Mouse (Mus musculus): ENCODE measurements around the gene Gm37240.

Gm37240 gene

DNA sequence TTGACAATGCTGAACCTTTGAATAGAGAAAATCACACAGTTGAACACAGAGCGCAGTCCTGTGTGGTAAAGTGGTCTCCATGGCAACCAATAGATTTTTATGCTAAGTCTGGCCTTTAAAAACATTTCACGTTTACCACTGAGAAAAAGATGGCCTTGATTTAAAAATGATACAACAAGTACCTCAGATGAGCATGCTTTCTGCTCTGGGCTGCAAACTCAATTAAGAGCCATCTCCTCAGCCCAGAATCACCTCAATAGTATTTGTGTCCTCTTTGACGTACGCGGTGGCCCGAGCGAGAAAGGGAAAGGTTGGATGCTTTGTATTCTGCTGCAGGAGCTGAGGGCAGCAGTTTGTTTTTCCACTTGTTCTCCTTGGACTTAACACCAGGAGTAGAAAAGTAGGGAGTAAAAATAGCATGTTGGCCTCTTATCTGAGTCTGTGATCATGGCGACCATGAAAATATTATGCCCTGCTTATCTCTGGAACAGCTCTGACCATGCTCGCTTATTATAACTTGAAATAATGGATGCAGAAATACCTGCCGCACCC is 548.0 kb downstream of the Gm37240 start:
- no peak for DNase-seq (ENCODE audit: low spot score)

DNA sequence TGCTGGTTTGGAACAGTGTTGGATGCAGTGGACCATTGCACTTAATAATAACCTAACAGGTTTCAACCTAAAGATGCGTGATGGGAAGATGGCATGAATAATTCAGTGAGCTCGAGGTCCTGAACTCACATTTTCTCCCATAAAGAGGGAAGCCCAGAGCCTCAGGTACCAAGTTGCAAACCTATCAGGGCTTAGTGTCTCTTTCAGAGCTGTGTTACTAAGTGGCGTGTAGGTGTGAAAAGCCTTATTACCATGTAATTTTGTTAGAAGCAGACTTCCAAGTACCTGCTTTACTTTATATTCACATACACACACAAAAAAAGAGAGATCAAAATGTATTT is 548.6 kb downstream of the Gm37240 start:
- no peak for DNase-seq (ENCODE audit: low spot score)

DNA sequence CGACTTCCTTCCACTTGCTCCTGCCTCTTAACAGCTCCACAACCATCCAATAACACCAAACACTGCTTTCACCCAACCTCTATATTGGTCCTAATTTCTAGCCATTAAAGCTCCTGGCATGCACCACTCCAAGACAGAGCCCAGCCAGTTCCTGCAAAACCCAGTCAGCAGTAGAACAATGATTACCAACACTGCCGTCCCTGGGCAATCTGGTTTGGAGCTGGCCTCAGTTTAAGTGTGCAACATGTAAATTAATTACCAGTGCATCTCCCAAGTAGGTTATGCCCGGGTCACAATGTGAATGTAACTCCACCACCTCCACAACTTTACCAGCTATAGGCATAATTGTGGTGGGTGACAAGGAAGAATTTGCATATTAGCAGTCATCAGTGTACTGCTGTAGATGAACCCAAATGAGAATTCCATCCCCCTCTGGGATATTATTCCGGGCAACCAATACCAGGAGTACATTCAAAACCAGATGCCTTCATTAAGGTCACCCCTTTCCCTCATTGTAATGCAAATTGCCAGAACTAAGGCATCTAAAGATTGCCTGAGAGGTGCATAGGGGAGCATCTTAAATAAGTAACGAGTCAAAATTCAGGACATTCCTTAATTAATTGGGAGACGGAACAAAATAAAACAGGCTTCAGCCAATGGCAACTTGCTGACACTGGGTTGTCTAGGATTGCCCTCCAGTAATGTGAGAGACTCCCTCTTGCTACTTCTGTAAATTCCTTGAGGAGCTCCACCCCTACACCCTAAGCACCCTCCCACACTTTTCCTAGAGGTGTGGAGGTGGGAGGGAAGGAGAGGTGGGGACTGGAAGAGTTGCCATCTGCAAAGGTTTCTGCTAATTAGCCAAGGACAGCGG is 549.2 kb downstream of the Gm37240 start:
- no peak for DNase-seq (ENCODE audit: low spot score)

DNA sequence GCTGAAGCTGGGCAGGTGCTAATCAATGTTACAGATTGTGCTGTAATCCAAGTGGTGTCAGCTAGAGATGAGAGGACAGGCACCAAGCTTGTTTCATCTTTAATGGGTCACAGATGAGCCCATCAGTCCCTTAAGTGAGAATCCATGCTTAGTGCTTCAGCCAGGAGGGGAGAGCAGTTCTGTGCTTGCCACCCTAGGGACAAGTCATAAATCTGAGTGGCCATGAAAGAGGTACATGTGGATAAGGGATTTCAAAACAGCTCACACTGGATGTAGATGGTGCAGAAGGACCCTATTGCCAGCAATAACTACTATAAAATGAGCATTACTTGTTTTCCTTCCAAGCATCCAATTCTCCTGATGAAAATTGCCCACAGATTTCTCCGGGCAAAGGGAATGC is 551.8 kb downstream of the Gm37240 start:
- DNase-seq (ENCODE audit: low spot score) = no peak

DNA sequence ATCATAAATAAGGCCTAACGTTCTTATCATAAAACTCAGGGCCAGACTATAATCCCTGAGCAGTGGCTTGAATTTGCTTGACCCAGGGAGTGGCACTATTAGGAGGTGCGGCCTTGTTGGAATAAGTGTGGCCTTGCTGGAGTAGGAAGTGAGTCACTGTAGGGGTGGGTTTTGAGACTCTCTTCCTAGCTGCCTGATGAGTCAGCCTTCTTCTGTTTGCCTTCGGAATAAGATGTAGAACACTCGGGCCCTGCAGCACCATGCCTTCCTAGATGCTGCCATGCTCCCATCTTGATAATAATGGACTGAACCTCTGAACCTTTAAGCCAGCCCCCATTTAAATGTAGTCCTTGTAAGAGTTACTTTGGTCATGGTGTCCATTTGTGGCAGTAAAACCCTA is 555.0 kb downstream of the Gm37240 start:
- DNase-seq (ENCODE audit: low spot score) = no peak

DNA sequence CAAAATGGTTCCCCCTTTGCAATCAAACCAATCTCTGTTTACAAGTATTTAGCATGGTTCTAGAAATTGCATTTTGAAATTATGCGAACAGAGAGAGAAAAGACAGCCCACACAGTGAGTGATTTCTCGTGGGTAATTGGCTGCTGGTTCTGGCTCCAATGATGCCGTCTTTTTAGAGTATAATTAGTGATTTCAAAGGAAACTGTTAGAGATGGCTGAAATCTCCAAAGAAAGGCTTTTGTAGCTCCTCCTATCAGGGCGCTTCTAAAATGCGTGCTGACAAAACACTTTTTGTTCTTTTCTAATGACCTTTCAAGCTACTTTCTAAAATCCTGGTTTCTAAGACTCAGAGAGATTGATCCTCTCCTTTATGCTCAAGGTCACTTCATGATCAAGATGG is 569.1 kb downstream of the Gm37240 start:
- DNase-seq (ENCODE audit: low spot score) = no peak

DNA sequence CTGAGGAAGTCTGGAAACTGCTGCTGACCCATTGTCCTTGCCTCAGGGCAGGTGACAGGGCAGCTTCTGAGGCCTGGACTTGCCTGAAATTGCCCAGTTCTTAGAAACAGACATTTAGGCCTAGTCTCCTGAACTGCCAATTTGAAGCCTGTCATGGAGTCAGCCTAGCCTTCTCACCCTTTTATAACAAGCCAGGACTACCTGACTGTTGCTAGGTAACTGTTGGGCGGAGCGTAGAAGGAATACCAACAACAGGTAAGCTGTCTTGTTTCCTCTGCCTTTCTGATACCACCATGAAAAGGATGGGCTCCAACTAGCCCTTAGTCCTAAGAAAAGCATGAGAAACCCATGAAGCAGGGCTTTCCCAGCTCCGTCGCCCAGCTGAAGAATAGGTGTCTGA is 570.0 kb downstream of the Gm37240 start:
- DNase-seq (ENCODE audit: low spot score) = no peak

DNA sequence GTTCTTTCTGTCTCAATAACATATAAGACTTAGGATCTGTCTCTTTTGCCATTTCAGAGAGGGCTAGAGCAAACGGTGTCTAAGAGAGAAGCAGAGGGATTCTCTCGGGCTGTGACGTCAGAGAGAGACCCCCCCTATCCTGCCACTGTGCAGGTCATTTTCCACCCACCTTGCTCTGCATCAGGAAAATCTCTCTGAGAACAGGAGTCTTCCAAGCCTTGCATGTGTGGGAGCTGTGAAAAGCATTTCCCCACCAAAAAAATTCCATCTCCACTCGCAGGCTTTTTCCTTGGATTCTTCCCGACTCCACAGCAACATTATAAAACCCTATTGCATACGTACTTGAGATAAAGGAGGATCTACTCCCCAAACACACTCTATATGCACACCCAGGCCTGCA is 572.4 kb downstream of the Gm37240 start:
- DNase-seq (ENCODE audit: low spot score) = no peak

DNA sequence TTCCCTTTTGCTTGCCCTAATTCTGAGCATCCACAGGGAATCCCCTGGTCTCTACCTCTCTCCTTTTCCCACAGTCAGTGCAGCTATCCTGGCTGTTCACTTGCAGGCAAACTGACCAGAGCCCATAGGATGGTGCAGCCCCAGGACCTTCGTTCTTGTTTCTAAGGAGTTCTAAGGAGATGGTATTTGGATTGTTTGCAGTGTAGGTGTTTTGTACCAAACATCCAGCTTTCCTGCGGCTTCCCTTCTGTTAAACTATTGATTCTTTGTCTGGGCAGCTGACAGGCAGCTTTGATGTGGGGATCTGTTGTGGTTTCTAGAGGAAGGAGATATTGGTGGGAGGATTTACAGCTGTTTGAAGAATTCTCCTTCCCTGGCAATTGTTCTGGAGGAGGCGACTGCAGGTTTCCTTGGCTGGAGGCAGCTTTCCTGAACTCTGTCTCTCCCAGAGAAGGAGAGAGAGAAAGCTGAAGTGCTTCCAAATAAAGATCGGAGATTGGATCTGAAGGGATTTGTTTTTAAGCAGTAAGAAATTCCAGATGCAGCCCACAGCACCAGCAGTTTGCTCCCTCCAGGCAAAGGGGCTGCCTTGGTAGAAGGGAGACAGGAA is 573.6 kb downstream of the Gm37240 start:
- DNase-seq (ENCODE audit: low spot score) = no peak

DNA sequence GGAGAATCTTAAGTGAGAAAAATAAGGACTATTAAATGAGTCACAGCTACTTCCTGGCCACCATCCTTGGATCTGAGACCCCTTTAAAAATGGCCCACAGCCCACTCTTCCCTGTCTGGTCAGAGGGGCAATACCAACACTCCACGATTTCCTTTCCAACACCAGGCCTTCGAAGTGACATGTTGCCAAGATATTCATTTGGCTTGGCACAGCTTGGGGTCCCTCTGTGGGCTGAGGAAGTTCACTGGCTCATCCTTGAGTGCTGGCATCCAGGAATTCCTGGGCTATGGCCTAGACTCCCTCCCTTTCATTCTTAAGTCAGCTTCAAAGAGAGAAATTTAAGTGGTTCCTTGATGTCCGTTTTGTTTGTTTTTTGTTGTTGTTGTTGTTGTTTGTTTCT is 576.1 kb downstream of the Gm37240 start:
- no peak for DNase-seq (ENCODE audit: low spot score)

DNA sequence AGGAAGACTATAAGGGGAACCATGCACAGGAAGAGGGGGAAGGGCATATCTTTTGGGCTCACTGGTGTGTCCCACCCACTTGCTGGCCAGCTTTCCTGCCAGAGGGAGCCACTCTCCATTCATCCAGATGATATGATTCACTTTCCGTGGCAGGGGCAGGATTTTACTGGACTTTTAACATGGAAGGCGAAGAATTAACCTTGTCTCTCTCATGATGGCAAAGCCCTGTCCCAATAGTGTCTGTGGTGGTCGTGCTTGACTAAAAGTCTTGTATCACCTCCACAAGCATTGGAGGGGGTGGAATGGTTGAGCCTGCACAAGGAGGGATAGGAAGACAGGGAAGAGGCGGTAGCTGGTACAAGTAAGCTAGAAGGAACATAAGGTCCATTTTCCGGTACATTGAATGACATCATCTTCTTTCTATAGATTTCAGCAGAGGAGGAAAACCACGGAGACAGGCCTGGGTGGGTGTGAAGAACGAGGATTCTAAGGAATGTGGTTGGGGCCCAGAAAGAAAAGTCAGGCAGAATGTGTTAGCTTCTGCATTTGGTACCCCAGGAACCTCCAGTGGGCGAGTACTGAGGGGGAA is 576.8 kb downstream of the Gm37240 start:
- DNase-seq (ENCODE audit: low spot score) = no peak

DNA sequence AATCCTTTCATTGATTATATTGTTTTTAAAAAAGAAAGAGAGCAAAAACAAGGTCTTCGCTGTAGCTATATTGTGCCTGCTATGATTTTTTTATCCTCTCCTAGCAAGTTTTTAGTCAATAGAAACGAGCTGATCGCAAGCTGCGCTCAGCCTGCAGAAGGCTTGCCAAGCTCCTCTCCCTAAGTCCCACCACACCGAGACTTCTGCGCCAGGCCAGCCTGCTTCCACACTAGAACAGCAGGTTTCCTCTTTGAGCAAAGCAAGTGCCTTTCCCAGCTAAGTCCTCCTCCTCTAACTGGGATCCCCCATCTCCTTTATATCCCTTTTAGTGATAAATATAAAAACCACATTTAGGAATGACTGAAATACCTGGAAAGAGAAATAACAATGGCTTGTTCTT is 578.1 kb downstream of the Gm37240 start:
- DNase-seq (ENCODE audit: low spot score) = no peak

DNA sequence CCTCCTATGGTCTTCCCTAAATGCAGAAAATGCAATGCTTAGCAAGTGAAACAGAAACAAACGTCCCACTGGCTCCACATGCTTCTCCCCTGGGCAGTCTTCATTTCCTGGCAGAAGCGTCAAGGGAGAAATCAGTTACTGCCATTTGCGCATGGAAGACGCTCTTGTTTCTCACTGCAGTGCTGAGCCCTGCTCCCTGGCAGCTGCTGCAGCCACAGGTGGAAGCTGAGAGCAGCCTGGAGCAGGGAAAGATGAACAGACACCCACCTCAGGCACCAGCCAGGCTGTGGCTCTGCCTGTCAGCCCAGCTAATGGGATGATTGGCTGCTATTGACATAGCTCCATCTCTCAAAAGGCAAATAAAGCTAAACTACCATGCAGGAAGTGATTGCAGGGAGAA is 578.6 kb downstream of the Gm37240 start:
- no peak for DNase-seq (ENCODE audit: low spot score)

DNA sequence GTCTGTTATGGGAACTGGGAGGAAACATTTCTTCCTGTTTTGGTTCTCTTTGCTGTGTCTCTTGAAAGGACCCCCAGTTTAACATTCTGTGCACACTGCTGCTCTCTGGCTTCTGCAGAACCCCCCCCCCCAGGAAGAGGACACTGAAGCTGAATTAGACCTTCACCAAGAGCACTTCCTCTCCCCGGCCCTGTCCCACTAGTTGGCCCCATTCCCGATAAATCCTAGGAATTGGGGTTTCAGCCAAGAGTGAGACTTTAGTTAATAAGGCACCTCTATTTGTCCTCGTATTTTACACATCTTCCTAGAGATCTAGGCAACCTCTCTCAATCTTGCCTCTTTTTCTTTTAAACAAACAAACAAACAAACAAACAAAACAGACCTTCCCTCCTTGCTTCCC is 585.5 kb downstream of the Gm37240 start:
- DNase-seq (ENCODE audit: low spot score) = no peak

DNA sequence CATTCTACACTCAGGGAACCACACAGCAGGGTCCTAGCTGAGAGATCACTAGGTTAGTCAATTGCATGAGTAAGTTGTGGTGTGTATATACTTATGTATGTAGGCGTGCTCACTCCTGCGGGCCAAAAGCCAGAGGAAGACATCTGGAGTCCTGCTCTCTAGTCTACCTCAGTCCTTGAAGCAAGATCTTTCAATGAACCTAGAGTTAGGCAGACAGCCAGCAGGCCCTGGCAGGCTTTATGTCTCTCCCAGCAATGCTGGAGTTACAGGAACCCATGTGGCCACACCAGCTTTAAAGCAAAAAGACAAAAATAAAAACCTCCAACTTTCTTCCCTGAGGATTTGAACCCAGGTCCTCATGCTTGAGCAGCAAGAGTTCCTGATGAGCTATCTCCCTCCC is 586.0 kb downstream of the Gm37240 start:
- no peak for DNase-seq (ENCODE audit: low spot score)

DNA sequence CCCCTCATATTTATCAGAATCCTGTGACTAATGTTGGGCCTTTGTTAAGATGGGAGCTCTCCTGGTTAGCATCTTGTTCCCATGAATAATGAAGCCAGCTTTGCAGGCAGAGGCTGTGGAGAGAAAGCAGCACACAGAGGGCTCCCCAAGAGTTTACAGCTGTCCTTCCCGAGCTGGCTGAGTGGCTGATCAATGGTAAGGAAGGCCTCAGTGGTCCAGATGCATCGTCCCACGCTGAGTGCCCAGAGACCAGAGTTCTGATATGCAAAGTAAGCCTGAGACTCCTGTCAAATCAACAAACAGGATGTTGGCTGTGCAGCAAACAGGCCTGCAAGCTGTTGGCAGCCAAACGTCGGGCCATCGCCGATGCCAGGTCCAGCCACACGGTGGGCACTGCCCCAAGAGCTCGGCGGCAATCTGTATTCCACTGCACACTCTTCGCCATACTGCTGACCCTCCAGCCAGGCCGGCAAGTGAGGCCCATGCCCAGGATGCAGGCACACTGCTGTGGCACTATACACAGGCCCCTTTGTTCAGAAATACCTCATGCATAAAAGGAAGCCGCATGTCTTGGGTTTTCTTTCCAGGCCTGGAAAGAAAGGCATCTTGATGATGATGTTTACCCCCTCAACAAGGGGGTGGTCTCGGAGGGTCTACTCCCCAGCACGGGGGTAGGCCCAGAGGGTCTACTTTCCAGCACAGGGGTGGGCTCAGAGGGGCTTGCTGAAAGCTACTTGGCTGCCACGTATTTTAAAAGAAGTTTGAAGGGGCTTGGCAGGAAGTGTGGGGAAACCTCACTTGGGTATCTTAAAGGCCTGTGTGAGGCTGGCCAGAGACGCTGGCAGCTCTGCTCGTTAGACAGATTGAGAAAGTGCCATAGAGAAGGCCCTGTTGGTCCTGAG is 587.4 kb downstream of the Gm37240 start:
- no peak for DNase-seq (ENCODE audit: low spot score)

DNA sequence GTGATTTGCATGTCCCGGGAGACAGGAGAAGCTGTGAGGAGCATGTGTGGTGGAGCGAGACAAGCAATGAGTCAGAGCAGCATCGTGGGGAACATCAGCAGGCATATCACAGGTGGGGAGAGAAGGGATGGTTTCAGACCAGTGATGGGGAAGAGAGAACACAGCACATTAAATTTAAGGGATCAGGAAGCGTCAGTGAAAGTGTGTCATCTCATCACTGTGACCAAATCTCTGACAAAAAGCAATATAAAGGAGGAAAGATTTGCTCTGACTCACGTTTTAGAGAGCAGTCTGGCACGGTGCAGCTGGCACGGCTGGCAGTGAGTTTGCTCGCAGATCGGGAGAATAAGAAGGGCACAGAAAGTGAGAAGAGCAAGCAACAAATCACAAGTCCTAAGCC is 592.1 kb downstream of the Gm37240 start:
- DNase-seq (ENCODE audit: low spot score) = no peak

DNA sequence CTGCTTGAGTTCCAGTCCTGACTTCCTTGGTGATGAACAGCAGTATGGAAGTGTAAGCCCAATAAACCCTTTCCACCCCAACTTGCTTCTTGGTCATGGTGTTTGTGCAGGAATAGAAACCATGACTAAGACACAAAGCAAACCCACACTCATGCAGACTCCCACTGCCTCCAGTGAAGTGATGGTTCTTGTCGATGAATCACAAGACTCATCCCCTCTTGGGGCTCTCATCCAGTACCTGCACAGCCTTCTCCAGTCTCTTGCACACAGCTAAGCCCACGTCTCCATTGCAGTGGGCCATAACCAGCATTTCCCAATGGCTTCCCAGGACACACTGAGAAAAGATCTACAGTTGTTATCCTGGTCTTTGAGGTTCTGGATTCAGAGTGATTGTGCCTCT is 599.7 kb downstream of the Gm37240 start:
- DNase-seq (ENCODE audit: low spot score) = no peak

DNA sequence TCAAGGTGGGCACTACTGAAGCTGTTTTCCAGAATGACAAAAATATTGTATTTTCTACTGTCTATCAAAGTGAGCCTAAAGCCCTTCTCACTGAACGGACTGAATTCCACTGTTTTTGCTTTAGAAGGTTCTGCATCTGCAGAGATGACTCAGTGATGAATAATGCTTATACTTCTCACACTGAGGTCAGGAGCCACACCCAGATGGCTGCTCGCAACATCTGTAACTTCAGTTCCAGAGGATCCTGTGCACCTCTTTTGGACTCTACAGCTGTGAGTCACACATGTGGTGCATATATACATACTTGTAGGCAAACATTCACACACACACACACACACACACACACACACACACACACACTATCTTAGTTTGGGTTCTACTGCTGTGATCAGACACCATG is 602.8 kb downstream of the Gm37240 start:
- DNase-seq (ENCODE audit: low spot score) = no peak

DNA sequence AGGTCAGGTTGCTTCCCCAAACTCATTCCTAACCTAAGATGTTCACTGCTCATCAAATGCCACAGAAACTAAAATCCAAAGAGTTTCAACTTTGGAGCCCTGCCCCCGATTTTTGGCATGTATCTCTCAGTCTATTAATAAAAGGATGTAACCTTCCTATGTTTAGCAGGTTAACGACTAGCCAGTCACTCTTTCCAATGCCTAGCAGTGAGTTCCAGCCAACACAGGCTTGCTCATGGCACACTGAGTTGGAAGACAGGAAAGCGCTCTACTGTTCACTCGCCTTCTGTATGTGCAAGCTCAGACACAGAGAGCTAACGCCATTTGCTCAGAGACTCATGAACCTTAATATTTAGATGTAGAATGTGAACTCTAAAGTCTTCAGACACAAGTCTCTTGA is 604.5 kb downstream of the Gm37240 start:
- no peak for DNase-seq (ENCODE audit: low spot score)

DNA sequence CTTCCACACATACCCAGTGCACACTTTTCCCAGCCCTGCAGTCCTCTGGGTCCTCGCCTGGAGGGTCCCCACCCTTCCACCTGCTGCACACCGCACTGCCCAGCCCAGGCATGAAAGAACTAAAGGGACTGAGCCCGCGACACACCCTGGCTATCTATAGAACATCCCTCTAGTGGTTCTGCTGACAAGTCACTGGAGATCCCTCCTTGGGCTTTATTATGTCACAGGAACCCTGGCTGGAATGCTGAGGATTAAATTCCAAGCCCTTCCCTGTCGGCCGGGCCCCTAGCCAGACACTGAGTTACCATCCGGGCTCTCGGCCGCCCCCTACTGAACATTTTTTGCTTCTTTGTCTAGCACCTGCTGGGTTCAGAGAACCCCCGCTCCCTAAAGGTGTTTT is 612.2 kb downstream of the Gm37240 start:
- peak; percentile 7 for DNase-seq (ENCODE audit: low spot score)

DNA sequence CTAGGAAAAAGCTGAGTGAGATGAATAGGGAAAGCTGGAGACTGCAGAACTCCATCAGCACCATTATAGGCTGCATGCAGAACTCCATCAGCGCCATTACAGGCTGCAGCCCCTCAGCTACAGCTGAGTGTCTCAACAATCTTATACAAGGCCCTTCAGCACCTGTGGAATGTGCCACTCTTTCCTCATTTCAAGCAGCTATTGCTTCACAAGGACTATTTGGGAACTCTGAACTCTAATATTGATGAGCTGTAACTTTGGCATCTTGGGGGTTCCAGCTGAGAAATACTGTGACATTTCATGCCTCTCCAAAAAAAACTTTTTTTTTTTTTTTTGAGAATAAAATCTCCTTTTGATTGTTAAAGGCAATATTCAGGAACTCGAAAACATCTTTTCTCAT is 615.8 kb downstream of the Gm37240 start:
- no peak for DNase-seq (ENCODE audit: low spot score)
